Mouse (Mus musculus) megakaryocyte progenitor cell, adult 5-6 weeks (primary cell): ENCODE measurements around the gene Lcor. TPM values are rescaled to one million over a fixed set of nuclear protein-coding genes. Genes with fewer than 3 reads are reported as not detected.

ENCODE experiments used
- ATAC-seq: replicated peaks from 2 replicates; pipeline ENCODE4 v1.8.0; 2016; ENCODE audit warnings: mild to moderate bottlenecking, moderate TSS enrichment, inconsistent platforms; ENCODE audit not compliant: poor library complexity
- total RNA-seq, 2 experiments: library from RNA; stranded (forward) in 1 of 2; stranded (reverse) in 1 of 2; fragments of 157-497, 149-512 nt in 1 of 2; fragments of 200-1000 nt in 1 of 2; gene quantifications; 2 replicates each; pipeline versions ENCODE4 v1.2.3 to v1.2.4; 2015 to 2017

The Lcor gene
- total RNA-seq, 2 experiments from 2014 or later = 11.6 to 11.7 TPM

- no peak for ATAC-seq
These were observed 75.1 kb downstream of the Lcor start for GRCm38 (mm10) chr19:41557491-41557890.

- ATAC-seq = no peak
These were observed 76.6 kb downstream of the Lcor start for GRCm38 (mm10) chr19:41558891-41559486.

GRCm38 (mm10) chr19:41560856-41561255 lies 78.4 kb downstream of the Lcor start:
- no peak for ATAC-seq

- no peak for ATAC-seq
These were observed 86.4 kb downstream of the Lcor start for GRCm38 (mm10) chr19:41568791-41569190.

DNA sequence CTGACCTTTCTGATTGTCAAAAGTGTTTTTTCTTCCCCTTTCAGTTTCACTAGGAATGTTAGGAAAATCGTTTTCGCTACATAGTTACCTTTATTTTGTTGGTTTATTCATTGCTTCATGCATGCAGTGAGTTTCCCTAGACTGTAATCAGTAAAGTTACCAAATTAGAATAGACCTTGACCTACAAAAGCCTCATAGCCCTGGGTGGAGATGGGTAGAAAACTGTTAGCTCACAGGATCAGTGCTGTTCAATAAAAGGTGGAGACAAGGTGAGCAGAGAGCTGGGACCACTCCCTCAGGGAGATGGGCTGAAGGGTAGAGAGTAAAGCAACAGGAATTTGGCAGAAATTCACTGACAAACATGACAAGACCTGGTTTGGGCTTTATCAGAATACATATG lies 91.3 kb downstream of the Lcor start:
- no peak for ATAC-seq

- ATAC-seq = no peak
These were observed 95.1 kb downstream of the Lcor start for GRCm38 (mm10) chr19:41577576-41577975.

DNA sequence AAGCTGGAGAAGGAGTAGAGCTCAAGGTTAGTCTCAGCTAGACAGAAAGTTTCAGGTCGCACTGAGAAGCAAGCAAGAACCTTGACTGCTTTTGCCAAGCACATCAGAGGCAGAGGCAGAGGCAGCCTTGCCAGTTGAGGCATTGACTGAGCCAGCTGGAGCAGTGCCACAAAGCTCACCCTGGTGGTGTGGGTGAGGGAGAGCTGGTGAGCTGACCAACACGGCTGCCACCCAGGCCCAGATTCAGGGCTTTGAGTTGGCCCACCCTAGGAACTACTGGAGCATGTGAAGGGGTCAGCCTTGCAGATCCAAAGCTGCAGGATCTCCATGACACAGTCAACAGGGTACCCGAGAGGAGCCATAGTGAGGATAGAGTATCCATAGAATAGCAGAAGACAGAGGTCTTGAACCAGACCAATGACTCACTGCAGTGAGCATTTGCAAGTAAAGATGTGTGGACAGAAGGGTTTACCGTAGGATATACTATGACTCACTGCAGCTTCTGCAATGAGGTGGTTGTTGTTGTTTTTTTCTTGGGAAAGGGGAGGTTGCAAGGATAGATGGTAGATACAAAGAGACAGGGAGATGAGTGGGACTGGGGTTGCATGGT lies 97.0 kb downstream of the Lcor start:
- ATAC-seq = no peak

DNA sequence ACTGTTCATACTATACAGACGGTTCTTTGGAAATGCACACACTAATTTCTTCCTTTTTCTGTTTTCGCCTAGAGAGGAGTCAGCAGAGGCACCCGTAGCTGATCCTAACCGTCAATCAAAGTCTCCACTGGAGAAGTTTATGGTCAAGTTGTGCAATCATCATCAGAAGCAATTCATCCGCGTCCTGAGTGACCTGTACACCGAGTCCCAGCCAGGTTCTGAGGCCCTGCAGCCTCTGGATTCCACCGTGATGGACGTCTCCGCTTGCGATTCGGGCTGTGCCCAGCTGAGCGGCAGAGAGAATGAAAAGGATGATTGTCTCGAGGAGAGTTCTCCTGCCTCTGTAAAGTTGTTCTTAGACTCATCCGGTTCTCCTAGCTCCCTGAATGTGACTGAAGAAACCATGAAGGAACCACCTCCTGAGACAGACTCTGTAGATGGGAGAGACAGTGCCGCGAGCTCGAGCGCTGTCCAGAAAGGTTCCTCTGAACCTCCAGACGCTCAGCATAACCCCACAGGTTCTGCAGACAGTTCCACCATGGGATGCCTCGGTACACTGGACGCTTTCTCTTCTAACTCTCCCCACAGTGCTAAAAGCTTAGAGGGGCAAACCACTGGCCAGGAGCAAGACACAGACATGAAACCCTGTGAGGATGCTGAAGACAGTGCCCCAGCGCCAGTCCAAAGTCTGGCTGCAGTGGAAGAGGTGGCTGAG lies 99.4 kb downstream of the Lcor start, which contains the start of gene Gm340:
Gene Gm340 (plus strand): TSS at position 665 of the 715 bp plus-strand sequence.
- no peak for ATAC-seq

- ATAC-seq = no peak
These were observed 100.6 kb downstream of the Lcor start for GRCm38 (mm10) chr19:41582918-41583514.

DNA sequence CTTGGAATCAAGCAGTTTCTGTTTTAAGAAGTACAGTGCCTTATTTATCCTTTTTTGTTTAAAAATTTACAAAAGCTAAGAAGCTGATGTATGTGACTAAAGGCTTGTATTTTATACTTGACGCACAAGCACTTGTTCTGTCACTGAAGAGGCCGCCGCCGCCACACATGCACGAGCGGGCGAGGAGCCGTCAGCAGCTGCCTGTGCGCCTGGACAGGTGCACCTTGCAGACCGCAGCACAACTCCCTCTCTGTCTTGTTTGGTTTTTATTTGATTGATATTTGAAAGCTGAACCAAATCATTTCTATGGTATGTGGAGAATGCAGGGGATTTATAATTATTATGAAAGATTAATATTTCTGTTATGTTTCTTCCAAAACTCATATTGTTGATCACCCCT lies 104.3 kb downstream of the Lcor start:
- ATAC-seq = no peak

DNA sequence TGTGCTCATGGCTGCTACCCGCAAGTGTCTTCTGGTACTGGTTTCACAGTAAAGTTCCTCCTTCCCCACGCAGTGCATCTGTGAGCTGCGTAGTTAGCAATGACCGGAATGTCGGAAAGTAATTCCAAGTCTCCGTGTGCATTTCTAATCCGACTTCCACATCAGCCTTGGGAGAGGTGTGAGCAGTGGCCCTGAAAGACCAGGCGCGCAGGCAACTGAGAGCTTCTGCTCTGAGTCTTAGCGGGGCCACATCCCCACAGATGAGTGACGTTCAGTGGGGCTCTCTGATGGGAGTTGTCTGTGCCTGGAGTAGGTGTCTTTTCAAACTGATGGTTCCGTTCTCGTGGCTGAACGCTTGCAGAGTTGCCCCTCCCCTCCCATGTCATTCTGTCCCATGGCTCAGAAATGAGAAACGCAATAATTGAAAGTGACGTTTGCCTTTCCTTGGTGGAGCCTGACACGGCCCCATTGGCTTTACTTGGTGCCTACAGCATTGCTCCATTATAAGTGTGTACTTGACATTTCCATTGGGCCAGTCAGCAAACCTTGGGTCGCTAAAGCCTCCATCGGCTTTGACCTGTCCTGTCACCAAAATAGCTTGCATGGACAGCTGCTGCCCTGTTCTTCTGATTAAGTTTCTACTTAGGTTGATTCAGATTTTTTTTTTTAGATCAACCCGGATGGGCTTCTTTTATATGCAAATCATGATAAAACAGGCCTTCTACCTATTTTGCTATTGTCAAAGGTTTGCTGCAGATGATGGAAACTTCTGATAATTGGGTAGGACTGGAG lies 105.2 kb downstream of the Lcor start:
- ATAC-seq = no peak

- ATAC-seq = no peak
These were observed 106.6 kb downstream of the Lcor start for GRCm38 (mm10) chr19:41589026-41589425.

DNA sequence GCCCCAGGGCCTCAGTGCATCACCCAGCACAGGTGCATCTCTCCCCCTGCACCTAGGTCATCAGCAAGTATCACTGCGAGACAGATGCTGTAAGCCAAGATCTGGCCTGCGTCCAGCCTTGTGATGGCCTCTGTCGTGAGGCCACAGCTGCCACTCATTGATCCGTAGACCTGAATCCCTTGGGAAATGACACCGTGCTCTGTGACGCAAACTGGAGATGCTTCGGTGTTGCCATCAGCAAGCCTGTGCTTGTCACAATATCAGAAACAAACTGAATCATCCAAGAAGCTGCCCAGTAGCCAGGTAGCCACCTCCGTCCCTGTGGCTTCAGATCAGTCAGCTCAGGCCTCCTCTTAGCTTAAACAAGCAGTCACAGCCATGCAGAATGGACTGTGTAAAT lies 107.2 kb downstream of the Lcor start:
- no peak for ATAC-seq

GRCm38 (mm10) chr19:41591808-41592207 lies 109.4 kb downstream of the Lcor start:
- ATAC-seq = no peak

DNA sequence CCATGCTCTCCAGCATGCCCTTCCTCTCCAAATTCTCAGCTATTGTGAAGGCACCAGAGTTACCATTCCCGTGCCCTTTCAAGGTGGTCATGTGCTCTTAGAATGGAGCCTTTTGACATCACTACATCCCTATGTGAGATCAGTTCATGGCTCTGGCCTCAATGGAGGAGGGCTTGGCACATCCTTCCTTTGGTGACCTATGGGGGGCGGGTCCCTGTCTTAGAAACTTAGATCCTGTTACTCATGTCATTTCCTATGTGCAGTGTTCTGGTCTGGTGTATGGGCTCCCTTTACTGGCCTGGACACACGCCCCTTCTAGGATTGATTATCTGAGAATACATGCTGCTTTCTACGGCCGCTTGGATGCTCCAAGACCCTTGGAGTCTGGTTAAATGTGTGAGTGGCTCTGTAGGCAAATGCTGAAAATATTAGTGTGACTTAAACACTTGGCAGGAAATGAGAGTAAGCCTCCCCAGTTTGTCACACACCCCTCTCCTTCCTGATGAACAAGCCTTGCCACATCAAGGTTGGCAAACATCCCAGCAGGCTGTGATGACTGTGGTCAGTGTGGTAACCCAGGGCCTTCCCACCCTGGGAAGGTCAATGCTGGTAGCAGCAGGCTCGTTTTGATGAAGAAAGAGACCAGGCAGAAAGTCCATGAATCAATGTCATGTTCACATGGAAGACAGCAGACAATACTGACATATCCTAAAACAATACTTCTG lies 114.9 kb downstream of the Lcor start:
- ATAC-seq = peak; percentile 90

- peak; percentile 27 for ATAC-seq
These were observed 118.2 kb downstream of the Lcor start for GRCm38 (mm10) chr19:41600647-41601046.

GRCm38 (mm10) chr19:41606208-41606987 lies 124.0 kb downstream of the Lcor start:
- no peak for ATAC-seq

DNA sequence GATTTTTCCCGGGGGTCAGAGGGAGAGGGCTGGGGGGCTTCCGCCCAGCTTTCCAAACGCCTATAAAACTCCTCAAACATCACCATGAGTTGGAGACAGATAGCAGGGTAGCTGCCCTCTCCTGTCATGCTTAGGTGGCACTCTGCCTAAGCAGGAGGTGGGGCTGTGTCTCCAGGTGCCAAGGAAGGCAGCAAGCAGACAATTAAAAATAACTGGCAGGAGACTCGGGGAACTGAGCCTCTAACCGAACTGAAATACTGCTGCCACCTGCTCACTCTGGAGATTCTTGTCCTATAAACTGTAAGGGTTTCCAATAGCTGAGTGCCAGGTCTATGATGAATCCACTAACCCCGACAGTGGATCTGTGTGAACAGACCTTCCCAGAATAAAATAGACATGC lies 129.2 kb downstream of the Lcor start:
- no peak for ATAC-seq
